Mouse (Mus musculus): ENCODE data around the gene Capza2.

DNA sequence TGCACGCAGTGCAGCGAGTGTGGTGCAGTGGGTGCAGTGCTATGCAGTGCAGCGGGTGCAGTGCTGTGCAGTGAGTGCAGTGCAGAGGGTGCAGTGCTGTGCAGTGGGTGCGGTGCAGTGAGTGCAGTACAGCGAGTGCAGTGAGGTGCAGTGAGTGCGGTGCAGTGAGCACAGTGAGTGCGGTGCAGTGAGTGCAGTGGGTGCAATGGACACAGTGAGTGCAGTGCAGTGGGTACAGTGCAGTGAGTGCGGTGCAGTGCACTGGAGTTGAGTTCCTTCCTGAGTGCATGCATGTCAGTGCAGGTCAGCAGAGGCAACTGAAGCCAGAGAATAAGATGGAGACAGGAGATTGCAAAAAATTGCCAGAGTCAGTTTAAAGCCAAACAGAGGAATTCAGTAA lies 45.8 kb downstream of the Capza2 start:
- no peak; the same call in 1 of the 2 replicates for TF ChIP-seq CTCF (IDR thresholded peaks at IDR 0.05; ENCODE audit: control insufficient read depth, insufficient read depth, insufficient replicate concordance, low read depth, low read length)
- no peak for TF ChIP-seq POLR2A (IDR thresholded peaks at IDR 0.05; ENCODE audit: control insufficient read depth, low read depth, low read length)

Measured in testis, adult 2 months (tissue).